Mouse (Mus musculus) neural tube, embryonic 15.5 days (tissue): ENCODE results near the gene Rps6ka2. TPM values are rescaled to one million over a fixed set of nuclear protein-coding genes. Genes with fewer than 3 reads are reported as not detected.
A peak's percentile ranks its signal among the peaks of the same experiment; 100 is the strongest.
"Not testable (repeated sequence)": the region's sequence is repeated elsewhere in the genome, so short reads cannot be mapped to it uniquely, and the experiment has no call there.

Experiments used
- ATAC-seq: fragments of 200-750 bp; cut with Nextera tagmentation; 2 replicates; pipeline ENCODE4 v1.8.0; 2017; ENCODE audit warnings: mild to moderate bottlenecking, moderate TSS enrichment, moderate library complexity; ENCODE audit not compliant: low FRiP score
- H3K27ac ChIP-seq: fragments of 300-500 bp; sonication (generic); replicated peaks from 2 replicates; pipeline ENCODE4 v1.5.1; 2015; ENCODE audit warnings: mild to moderate bottlenecking, inconsistent platforms
- H3K27me3 ChIP-seq: fragments of 300-500 bp; sonication (generic); replicated peaks from 2 replicates; pipeline ENCODE4 v1.6.1; 2015; ENCODE audit warnings: inconsistent platforms
- H3K36me3 ChIP-seq: fragments of 300-500 bp; sonication (generic); 2 replicates; pipeline ENCODE4 v1.6.1; 2015; ENCODE audit warnings: inconsistent platforms
- H3K4me1 ChIP-seq: fragments of 300-500 bp; sonication (generic); 2 replicates; pipeline ENCODE4 v1.6.1; 2015; ENCODE audit warnings: inconsistent platforms
- H3K4me2 ChIP-seq: fragments of 300-500 bp; sonication (generic); 2 replicates; pipeline ENCODE4 v1.6.1; 2015; ENCODE audit warnings: inconsistent platforms, mild to moderate bottlenecking, moderate library complexity
- H3K4me3 ChIP-seq: fragments of 300-500 bp; sonication (generic); replicated peaks from 2 replicates; pipeline ENCODE4 v1.5.1; 2015; ENCODE audit warnings: mild to moderate bottlenecking, inconsistent platforms
- H3K9ac ChIP-seq: fragments of 300-500 bp; sonication (generic); replicated peaks from 2 replicates; pipeline ENCODE4 v1.6.1; 2015; ENCODE audit warnings: mild to moderate bottlenecking, inconsistent platforms
- H3K9me3 ChIP-seq: fragments of 300-500 bp; sonication (generic); replicated peaks from 2 replicates; pipeline ENCODE4 v1.6.1; 2016; ENCODE audit warnings: inconsistent platforms
- WGBS: fragments of 180-500 bp; shearing (Covaris S2); methylation state at CpG from one replicate; pipeline ENCODE4 v1.1.7; 2015; ENCODE audit warnings: mixed read lengths; 5-methylcytosine and 5-hydroxymethylcytosine counted together
- polyA plus RNA-seq: library from polyadenylated mRNA; unstranded; fragments of >200 nt; fragmentation: Nextera tagmentation; extraction: Ambion mirVana; gene quantifications from 2 replicates; pipeline ENCODE4 v1.2.1, GENCODE M21; 2015

Gene Rps6ka2
- polyA plus RNA-seq, 1 experiment from 2014 or later, result 17.9 TPM

DNA sequence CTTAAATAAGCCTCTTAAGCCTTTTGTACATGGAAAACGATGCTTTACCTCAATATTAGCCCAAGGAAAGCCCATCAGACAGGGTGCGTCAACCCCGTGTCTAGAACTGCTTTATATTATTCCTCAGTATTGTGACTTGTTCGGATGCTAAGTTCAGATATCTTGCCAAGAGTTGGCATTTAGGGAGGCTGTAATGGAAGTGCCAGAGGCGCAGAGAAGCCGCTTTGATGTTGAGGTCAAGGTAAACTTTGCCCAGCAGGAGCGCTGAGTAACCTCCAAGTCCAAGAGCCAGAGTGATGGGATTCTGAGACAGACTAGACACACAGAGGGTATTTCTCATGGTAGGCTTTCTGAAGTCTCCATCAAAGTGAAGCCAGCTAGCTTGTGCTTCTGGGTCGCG lies 109.3 kb downstream of the Rps6ka2 start:
- Histone ChIP-seq H3K9ac (no peak overlapping the region), H3K27me3 (no peaks in the 10 kb centered on the region), H3K27ac (no peak overlapping the region), H3K4me2 (no peak overlapping the region), H3K4me3 (no peak overlapping the region), H3K9me3 (no peaks in the 10 kb centered on the region), H3K4me1 (no peaks in the 10 kb centered on the region), H3K36me3 (peaks cover 24% of the 10 kb centered on the region)
- ATAC-seq, result no peak
- WGBS, result 96% methylated on average over 9 of the region's 9 CpGs

DNA sequence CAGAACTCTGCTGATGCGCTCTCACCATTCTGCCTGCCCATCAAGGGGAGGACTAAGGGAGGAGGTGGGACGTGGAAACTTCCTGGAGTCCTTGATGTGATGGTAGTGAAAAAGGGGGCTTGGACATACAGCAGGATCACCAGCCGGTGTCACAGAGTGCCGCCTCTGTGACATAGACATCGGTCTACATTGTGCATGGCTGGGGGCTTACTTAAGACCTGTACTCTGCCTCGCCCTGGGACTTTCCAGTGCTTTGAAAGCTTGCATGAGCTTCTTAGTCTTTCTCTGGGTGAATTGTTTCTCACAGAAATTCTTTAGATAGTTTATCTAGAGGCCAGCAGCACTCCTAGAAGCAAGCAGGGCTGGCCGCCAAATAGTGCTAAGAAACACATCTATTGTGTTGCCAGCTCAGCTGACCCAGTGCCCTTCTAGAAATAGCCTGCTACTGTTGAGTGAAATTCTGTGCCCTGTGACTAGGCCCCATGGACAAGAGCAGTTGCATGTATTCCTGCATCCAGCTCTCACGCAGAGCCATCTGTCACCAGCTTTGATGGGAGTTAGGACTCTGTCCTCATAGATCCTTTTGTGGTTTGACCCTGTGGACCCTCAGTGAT lies 114.5 kb downstream of the Rps6ka2 start:
- peak; percentile 26; the same call in 1 of the 2 replicates for ATAC-seq
- H3K36me3 ChIP-seq, result peaks cover 13% of the 10 kb centered on the region; the same call in 1 of the 2 replicates

DNA sequence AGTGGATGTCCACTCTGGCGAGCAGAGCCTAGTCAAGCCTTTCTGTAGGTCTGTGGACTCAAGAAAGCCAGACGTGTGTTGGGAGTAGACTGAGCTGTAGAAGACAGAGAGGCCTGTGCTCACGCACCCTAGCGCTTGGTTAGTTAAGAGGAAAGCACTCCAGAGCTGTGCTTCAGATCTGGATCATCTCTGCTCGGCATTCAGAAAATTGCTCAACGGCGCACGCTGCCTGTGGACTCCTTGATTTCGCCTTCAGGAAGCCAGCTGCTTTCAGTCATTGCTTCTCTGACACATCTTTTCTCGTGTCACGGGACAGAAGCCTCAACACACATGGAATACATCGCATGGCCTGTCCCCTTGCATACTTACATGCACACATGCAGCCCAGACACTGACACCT lies 115.4 kb downstream of the Rps6ka2 start:
- Histone ChIP-seq H3K4me1 (peaks cover 9% of the 10 kb centered on the region), H3K9ac (no peak overlapping the region), H3K4me3 (no peak overlapping the region), H3K4me2 (no peak overlapping the region), H3K9me3 (no peaks in the 10 kb centered on the region), H3K36me3 (peaks cover 13% of the 10 kb centered on the region; the same call in 1 of the 2 replicates), H3K27ac (no peak overlapping the region), H3K27me3 (no peaks in the 10 kb centered on the region)
- ATAC-seq, result no peak
- WGBS, result 87% methylated on average over 12 of the region's 12 CpGs

More for the DNA sequence above, 114.5 kb downstream of the Rps6ka2 start:
- 76% methylated on average over 8 of the region's 8 CpGs for WGBS
- Histone ChIP-seq H3K9ac (no peak overlapping the region), H3K4me1 (peaks cover 9% of the 10 kb centered on the region), H3K4me2 (no peak overlapping the region), H3K9me3 (no peaks in the 10 kb centered on the region), H3K4me3 (no peak overlapping the region), H3K27me3 (no peaks in the 10 kb centered on the region), H3K27ac (no peak overlapping the region)

DNA sequence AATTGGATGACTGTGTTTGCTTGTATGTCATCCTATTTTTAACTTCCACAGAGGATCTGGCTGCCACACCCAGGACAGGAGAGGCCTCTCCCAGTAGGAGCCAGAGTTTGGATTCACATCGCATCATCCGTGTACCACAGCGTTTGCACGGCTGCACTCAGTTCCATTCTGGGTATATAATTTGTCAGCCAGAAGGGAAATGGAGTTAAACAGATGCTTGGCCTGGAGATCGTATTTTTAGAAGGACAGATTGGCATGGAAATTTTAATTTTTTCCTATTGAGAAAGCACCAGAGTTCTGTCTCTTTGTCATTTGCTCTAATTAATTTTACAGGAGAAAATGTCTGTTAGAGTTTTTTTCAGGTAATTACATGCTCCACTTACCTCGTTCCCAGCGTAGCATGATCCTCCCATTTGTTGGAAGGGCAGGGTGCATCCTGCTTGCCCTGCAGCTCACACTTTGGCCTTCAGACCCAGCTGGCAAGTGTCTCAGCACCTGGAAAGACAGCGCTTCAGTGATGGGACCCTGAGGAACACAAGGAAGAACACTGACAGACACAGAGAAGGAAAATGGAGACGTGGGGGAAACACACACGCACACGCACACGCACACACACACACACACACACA lies 116.6 kb downstream of the Rps6ka2 start:
- Histone ChIP-seq H3K4me2 (no peak overlapping the region), H3K9ac (no peak overlapping the region), H3K27ac (peak overlapping the region; percentile 60; the same call in 1 of the 2 replicates), H3K4me1 (peaks cover 9% of the 10 kb centered on the region), H3K4me3 (no peak overlapping the region), H3K27me3 (no peaks in the 10 kb centered on the region), H3K9me3 (no peaks in the 10 kb centered on the region), H3K36me3 (peaks cover 16% of the 10 kb centered on the region; the same call in 1 of the 2 replicates)
- WGBS, result 66% methylated on average over 12 of the region's 12 CpGs
- no peak for ATAC-seq

DNA sequence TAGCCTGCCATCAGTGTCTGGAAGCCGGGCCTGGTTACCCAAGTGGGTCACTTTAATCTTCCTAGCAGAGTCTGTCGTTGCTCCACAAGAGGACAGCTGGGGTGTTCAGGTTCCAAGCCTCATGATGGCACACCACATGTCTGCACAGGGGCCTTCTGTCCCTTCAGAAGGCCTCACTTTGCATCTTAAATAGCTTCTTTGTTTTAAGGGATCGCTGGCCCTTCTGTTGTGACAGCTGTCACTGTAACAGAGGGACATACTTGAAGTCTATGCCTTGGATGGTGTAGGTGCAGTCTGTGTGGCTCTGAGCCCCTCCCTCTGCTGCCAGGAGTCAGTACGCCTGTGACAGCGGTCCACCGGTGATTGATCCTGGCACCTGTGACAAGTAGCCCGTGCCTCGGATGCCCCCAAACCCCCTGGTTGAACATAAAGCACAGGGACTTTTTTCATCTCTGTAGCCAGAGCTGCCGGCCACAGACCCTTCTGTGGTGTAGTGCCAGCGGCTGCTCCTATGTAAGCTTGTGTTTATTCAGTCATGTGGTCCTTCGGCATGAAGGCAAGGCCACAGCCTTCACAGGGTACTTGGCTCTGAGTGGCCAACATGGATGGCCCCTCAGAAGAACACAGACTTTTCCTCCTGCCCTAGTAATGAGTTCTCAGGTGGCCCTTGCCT lies 122.2 kb downstream of the Rps6ka2 start:
- H3K4me2 ChIP-seq, result no peak overlapping the region
- H3K36me3 ChIP-seq, result peaks cover 7% of the 10 kb centered on the region
- H3K27ac ChIP-seq, result no peak overlapping the region
- no peak overlapping the region for H3K9ac ChIP-seq
- H3K27me3 ChIP-seq, result no peaks in the 10 kb centered on the region
- no peaks in the 10 kb centered on the region for H3K9me3 ChIP-seq
- H3K4me3 ChIP-seq, result no peak overlapping the region
- no peak for ATAC-seq
- WGBS, result 62% methylated on average over 11 of the region's 11 CpGs
- H3K4me1 ChIP-seq, result 0 out of 2 replicates have a peak, but pooled peaks cover 1% of the 10 kb centered on the region

DNA sequence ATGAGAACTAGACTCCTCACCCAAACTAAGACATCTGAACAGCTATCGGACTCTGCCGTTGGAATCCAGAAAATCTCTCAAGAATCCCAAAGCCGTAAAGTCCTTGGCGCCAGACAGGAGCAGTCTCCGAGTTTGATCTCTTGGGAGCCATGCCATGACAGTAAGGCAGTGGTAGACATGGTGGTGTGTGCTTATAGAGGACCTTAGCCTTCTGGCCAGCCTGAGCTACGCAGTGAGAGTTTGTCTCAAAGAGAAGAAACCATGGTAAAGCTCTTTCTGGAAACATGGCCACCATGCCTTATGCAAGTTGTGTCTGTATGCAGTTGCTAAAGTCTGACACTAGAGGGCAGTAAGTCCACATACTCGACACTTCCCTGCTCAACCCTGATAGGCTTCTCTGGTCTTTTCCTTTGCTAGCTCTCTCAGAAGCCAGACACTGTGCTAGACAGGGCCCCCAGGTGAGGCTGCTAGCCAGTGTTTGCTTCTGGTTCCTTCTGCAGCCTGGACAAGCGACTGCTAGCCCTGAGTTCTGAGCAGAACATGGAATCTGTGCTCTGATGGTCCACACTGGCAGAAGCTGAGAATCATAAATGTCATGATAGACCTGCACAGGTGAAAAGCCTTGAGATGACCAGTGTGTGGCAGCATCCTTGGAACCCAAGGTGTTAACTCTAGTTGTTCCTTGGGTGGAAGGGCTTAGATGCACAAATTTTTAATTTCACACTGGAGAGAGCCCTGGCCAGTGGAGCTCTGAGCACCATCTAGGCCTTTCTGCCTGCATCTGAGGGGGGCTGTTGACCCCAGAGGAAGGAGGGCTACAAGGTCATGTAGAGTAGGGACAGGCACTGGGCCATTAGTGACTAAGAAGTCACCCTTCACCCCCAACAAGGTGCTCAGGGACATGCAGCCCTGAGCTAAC lies 136.6 kb downstream of the Rps6ka2 start:
- H3K9me3 ChIP-seq, H3K4me3 ChIP-seq, H3K27ac ChIP-seq, H3K9ac ChIP-seq, H3K4me1 ChIP-seq, H3K4me2 ChIP-seq, H3K27me3 ChIP-seq, H3K36me3 ChIP-seq: not testable (repeated sequence)
- 61% methylated on average over 8 of the region's 8 CpGs for WGBS
- peak; percentile 93 for ATAC-seq

DNA sequence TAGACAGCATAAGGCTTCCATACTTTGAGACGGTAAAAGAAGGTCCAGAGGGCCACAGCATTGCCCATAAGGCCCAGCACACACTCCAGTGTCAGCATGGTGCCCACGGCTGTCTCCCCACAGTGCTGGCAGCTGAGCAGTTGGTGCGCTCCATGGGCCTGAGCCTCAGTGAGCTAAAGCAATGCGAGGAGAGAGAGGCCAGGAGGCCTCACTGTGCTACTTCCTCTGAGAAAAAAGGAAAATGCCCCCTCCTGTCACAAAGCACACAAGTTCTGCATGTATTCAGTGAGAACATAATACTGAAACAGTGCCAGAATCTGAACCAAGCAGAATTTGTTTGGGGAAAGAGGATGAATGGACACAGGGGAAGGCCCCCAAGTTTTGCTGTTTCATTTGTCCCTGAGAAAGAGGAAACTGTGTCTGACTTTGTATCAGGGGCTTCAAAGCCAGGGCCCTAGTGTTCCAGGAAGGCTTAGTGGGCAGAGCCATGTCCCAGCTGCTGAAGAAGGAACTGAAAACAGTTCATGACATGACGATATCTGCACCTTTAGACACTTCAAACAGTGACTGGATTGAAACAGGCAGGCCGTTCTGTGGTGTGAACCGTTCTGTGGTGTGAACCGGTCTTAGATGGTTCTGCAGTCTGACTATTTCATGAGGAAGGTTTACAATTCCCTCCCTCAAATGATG lies 145.9 kb downstream of the Rps6ka2 start:
- H3K36me3 ChIP-seq, H3K27me3 ChIP-seq, ATAC-seq, H3K4me3 ChIP-seq, H3K9me3 ChIP-seq, H3K27ac ChIP-seq, H3K4me2 ChIP-seq, H3K4me1 ChIP-seq, H3K9ac ChIP-seq: not testable (repeated sequence)
- 78% methylated on average over 7 of the region's 8 CpGs for WGBS

DNA sequence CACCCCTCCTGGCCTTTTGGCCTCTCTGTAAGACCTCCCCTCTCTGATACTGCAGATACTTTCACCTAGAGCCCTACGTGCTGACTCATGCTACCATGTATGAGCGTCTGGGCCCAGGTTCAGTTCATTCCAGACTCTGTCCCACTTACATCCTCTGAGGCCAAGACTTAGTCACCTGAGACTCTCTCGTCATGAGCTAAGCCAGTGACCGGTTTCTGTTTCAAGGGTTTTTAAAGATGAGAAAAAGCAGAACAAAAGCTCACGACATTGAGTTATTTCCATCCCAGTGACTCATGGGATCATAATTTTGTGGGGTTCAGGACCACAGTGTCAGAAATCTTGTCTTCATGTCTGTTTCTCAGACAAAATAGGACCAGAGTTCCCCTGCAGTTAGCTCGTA lies 149.9 kb downstream of the Rps6ka2 start:
- not testable (repeated sequence) for H3K9ac ChIP-seq, H3K36me3 ChIP-seq, H3K4me3 ChIP-seq, ATAC-seq, H3K4me1 ChIP-seq, H3K27ac ChIP-seq, H3K9me3 ChIP-seq, H3K4me2 ChIP-seq, H3K27me3 ChIP-seq
- 92% methylated on average over 6 of the region's 6 CpGs for WGBS

DNA sequence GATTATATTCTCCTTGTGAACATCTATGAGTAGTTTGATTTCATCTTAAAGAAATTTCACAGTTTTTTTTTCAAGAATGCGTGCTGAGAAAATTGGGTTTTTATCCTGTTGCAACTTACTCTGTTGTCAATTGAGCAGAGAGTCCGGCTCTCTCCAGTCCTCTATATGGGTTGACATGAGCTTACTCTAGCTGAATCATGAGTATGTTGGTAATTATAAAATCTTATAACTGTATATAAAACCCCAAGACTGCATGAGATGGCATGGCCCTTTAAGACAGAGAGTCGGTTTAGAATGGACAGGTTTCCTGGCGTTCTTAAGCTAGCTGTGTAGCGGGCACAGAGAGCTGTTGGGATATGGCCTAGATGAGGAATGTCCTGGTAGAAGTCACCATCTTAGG lies 154.4 kb downstream of the Rps6ka2 start, which contains the start of gene Tcp10a:
Gene Tcp10a (plus strand): TSS at position 301 of the 400 bp plus-strand sequence.
- not testable (repeated sequence) for H3K27ac ChIP-seq, ATAC-seq, H3K9ac ChIP-seq, H3K4me1 ChIP-seq, H3K4me2 ChIP-seq, H3K9me3 ChIP-seq, H3K4me3 ChIP-seq, H3K27me3 ChIP-seq, H3K36me3 ChIP-seq
- 95% methylated on average over 5 of the region's 5 CpGs for WGBS

DNA sequence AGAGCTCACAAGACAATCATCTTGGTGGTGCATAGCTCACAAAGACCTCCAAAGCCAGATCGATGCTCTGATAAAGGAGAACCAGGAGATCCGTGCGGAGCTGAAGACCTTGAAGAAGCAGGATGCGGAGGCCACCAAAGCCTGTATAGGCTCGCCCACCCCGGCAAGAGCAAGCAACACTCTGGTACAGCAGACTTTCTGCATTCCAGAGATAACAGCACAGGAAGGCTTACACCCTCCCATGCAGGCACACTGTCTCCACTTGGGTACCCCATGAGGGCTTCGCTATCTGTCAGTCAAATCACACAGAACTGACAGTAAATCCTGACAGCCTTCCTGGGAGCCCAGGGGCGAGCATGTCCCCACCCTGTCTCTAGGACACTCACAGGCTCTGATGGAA lies 156.5 kb downstream of the Rps6ka2 start:
- not testable (repeated sequence) for H3K4me3 ChIP-seq, H3K4me1 ChIP-seq, H3K36me3 ChIP-seq, H3K4me2 ChIP-seq, H3K9ac ChIP-seq, H3K27me3 ChIP-seq, H3K27ac ChIP-seq, ATAC-seq, H3K9me3 ChIP-seq
- WGBS, result 90% methylated on average over 5 of the region's 8 CpGs

DNA sequence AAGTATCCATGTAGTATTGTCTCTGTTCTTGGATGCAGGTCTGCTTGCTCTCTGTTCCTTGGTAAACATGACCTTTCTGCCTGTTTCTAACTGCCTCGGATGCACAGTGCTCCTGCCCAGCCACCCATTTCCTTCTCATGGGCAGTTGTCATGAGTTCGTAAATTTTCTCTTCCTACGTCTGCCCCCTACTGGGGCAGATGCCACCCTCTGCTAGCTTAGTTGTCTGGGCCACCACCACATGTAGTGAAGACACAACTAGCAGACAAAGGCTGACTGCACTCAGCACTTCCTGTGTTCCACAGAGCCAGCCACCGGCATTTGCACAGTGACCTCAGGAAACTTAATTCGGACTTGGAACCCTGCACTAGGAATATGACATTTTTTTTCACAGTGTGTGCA lies 162.8 kb downstream of the Rps6ka2 start:
- not testable (repeated sequence) for H3K4me1 ChIP-seq, ATAC-seq, H3K27me3 ChIP-seq, H3K9me3 ChIP-seq, H3K36me3 ChIP-seq, H3K27ac ChIP-seq, H3K9ac ChIP-seq, H3K4me2 ChIP-seq, H3K4me3 ChIP-seq
- WGBS, result 77% methylated on average over 2 of the region's 5 CpGs
